Mouse (Mus musculus) liver, adult (tissue): ENCODE measurements around the gene Ubald1.

Source experiments
- GATA4 ChIP-seq: IDR thresholded peaks from 2 replicates; pipeline ENCODE4 v1.6.1; 2014; ENCODE audit warnings: mild to moderate bottlenecking, low read length; ENCODE audit not compliant: insufficient replicate concordance

Gene Ubald1

DNA sequence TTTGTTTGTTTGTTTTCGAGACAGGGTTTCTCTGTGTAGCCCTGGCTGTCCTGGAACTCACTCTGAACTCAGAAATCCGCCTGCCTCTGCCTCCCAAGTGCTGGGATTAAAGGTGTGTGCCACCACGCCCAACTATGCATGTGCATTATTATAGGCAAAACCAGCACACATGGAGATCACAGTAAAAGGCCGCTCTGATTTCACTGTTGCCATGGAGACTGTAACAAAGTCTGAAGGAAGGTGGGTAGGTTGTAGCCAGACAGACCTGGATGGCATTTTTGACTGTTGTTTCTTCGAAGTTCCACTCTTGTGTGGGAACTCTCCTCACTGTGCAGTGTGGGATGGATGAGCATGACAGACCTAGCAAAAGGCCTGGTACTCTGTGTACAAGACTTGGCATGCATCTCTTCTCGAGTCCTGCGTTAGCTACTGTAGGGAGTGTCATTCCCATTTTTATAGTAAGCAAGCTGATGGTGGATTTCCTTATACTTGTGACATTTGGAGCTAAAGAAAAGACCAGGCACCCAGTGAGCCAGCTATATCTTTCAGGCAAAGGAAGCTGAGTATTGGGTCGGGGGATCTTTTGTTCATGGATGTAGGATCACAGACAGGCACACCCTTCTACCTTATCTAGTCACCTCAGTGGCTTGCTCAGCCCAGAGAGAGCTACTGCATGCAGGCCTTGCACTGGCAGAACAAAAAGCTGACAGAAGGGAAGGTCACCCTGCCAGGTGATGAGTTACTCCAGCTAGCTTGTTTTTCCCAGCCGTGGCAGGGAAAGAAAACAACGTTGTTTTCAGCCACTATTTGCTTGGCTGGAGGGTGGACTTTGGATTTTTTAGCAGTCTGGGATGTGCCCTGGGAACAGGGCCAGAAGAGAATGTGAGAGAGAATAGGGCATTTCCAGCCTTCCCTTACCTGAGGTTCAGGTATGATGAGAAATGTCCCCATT, 1.6 kb upstream of the Ubald1 start:
- no peak for TF ChIP-seq GATA4

DNA sequence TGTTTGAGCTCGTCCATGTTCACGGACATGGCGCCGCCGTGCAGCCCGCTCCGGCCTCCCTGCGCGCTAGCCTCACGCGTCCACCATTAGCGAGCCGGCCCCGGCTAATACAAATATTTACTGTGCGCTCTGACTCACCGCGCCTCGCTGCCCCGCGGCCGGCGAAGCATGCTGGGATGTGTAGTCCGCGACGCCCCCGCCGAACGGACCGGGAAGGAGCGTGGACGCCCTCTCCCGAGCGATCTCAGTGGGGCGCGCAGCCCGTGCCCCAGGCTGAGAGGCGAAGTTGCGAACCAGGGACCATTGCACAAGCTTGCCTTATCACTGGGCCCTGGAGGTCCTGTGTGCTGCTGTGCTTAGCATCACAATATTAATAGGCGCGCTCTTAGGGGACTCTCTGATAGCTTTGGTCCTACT, 399 bp downstream of the Ubald1 start:
- TF ChIP-seq GATA4: 0 out of 2 replicates have a peak, but pooled peaks have one; percentile 2

DNA sequence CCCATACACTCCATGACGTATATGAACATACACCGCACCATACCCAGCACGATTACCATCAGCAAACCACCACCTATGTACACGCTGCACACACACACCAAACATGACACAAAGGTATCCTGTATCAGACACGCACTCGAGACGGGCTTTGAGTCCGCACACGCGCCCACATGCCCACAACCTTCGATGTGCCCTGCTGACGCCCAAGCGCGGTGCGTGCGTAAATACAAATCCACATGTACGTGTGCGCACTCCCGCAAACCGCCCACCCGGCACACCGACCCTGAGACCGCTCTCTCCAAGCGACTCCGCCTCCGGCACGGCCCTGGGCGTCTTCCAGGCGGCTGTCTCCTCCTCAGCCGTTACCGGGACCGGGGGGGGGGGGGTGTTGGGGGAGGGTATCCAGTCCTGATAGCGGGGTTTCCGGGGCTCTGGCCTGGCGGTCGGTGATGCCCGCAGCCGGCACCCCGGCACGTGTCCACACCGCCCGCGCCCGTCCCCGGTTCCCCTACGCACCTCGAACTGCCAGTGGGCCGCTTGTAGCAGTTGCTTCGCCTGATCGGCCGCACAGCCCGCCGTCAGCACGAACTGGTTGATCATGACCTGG, 911 bp downstream of the Ubald1 start:
- no peak; the same call in 1 of the 2 replicates for TF ChIP-seq GATA4

DNA sequence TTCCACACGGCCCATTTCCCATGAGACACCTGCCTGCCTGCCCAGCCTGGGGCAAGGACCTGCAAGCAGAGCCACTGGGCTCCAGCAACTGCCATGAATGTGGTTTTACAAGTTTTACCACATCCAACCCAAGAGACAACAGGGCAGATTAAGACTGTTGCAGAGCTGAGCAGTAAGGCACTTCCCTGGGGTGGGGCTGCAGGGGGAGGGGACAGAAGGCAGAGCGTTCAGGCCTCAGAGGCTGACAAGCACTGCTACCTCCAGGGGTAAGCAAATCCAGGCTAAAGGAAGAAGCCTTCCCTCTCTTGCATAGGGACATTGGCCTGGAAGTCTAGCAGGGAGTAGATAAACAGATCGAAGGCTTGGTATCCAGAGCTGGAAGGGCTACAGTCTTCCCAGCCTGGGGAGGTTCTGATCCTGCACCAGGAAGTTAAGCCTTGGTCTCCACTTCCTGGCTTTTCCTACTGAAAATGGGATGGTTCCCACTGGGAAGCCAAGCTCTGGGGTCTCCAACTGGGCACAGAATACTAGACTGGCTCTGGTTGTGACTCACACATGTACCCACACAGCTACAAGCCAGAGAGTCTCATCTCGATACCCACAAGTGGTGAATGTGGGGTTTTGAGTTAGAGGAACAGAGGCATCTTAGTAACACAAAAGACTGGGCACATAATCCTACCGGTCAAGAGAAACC, 1.8 kb downstream of the Ubald1 start:
- TF ChIP-seq GATA4: no peak

DNA sequence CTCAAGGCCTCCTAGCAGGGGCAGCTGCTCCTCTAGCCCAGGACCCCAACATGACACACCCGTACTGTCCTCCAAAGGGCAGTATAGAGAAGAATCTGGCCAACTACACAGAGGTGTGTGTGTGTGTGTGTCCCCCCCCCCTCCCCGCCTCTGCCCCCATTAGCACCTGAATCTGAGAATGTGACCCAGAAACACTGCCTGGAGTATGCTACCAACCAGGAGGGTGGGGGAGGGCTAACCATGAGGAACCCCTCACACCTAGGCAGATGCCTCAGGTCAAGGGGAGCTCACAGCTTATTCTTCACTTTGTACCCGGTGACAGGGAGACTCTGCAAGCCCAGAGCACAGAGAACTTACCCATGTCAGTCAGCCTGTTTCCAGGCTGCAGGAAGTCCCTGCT, 2.4 kb downstream of the Ubald1 start:
- TF ChIP-seq GATA4: no peak

DNA sequence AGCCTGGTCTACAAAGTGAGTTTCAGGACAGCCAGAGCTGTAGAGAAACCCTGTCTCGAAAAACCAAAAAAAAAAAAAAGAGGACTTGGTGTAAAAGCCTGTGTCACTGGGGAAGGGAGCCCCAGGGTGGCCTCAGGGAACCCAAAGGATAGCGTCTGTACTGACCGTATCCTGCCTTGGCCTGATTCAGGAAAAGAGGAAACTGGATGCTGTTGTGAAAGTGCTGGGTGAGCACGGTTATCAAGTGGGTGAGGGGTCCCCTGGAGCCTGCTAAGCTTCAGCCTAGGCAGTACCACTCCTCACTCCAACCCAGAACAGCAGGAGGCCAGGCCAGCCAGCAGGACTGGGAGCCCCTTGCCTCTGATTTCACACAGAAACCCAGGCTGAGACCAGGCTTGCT, 2.9 kb downstream of the Ubald1 start:
- TF ChIP-seq GATA4: no peak

DNA sequence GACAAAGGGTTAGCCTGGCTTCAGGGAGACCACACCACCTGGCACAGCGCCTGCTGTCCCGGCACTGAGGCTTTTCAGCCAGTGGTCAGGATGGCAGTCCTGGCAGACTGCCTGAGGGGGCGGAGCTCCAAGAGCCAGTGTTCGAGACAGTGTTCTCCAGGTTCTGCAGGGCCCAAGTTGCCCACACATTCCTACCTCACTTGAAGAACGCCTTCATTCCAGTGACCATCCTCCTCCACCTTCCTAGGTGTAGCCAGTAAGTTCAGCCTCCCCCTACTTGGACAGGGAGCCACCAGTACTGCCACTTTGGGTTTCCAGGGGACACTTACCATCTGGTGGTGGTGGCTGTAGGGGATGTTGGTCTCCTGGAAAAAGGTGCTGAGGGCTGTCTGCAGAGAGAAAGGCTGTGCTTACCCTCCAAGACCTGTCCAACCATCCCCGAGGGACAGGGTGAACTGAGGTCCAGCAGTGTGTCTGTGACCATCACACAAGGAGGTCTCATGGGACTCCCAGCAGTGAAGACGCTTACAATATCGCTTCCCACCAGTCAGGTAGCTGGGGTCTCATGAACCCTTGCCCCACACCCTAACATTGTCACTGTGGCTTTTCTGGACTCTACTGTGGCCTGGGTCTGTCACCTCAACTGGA, 4.0 kb downstream of the Ubald1 start:
- TF ChIP-seq GATA4: no peak

DNA sequence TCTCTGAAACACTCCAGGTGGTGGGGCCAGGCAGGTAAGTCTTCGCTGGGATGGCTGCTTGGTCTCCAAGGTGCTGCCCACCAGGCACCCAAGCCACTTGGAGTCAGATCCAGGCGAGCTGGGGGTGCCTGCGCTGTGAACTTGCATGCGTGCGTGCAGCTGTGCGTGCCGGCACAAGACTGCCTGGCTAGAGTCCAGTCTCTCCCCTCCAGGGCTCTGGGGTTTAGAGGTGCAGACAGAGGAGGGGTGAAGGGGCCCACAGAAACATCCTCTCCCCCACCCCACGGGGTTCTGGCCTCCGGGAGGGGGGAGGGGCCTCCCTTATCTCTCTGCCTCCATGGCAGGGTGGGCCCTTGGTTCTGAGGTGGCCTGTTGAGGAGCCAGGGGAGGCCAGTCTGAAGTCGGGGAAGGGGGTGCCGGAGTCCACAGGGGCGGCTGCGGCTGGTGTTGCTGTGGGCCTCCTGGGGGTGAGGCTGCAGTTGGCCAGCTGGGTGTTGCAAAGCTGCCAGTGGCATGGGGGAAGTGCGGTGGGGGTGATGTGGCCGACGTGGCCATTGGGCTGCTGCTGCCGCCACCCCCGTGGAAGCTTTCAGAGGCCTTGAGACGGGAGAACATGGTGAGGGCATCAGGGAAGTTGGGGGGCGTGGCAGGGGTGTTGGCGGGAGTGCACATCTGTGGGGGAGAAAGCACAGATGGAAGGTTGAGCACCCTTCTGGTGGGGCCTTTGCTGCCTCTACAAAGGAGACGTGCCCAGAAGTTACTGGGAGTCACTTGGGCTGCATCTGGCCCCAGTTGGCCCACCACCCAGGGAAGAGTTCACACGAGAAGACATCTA, 4.7 kb downstream of the Ubald1 start:
- TF ChIP-seq GATA4: no peak

DNA sequence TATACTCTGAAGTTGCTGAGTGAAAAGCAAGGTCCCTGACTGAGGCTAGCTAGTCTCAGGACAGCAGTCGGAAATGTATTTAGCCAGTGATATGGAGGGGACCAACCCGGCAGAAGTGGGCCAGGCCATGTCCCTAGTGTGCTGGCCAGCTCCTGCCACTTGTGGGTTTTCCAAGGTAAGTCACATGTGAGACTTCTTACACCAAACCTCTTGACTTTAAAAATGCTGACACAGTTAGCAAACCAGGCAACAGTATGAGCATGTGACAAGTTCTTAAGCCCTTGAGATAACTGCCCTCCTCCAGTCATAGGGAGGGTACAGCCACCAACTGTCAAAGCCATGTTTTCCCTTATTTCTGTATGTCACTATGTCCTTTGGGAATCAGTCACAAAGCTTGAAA, 8.2 kb downstream of the Ubald1 start:
- no peak for TF ChIP-seq GATA4

DNA sequence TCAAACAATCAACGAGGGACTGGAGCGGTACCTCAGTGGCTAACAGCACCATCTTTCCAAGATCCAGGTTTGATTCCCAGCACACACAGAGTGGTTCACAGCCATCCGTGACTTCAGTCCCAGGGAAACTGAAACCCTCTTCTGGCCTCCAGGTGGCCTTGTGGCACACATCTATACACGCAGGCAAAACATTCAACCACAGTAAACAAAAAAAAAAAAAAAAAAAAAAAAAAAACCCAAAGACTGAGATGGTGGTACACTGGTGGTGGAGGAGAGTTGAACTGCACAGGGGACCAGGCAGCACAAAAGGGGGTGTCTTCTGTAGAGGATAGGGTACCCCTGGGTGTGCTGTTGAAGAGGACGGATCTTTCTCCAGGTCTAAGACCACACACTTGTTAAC, 9.6 kb downstream of the Ubald1 start:
- no peak for TF ChIP-seq GATA4

DNA sequence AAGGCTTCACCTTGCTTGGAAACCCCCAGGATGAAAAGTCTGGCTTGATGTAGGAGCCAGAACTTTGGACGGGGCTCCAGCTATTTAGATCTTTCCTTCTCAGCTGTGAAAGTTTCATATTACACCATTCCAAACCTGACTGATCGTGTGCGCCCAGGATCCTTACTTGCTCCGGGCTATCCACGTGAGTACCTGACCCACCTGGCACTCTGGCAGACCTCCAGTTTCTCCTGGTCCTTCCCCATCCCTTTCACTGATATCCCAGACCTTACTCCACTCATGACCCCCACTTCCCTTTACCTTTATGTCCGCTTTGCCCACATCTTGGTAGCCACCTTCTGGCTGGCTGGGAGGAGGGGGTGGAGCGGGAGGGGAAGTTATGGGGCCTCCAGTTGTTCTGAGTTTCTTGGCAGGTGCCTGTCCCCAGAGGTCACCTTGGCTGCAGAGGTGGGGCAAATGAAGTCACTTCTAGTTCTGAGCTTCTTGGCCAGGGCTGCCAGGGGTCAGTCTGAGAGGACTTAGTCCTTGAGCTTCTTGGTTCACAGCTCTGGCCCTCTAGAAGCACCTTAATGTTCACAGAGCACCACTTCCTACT, 13.9 kb downstream of the Ubald1 start:
- TF ChIP-seq GATA4: no peak

DNA sequence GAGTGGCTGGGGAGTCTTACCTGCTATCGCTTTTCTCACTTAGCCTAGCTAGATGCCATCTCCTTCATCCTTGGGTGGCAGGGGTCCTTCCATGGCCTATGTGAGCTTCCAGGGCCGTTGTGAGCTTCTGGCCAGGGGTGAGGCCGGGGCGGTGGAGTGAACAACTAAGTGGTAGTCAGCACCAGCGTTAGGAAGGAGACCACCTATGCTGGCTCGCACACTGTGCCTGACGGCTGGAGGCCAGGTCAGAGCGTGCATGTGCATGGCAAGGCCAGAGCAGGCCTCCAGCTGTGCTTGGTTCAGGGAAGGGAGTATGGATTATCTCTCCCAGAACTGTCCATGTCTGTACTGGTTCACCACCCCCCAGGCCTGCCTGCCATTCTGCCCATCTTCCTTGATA, 16.4 kb downstream of the Ubald1 start:
- no peak for TF ChIP-seq GATA4

DNA sequence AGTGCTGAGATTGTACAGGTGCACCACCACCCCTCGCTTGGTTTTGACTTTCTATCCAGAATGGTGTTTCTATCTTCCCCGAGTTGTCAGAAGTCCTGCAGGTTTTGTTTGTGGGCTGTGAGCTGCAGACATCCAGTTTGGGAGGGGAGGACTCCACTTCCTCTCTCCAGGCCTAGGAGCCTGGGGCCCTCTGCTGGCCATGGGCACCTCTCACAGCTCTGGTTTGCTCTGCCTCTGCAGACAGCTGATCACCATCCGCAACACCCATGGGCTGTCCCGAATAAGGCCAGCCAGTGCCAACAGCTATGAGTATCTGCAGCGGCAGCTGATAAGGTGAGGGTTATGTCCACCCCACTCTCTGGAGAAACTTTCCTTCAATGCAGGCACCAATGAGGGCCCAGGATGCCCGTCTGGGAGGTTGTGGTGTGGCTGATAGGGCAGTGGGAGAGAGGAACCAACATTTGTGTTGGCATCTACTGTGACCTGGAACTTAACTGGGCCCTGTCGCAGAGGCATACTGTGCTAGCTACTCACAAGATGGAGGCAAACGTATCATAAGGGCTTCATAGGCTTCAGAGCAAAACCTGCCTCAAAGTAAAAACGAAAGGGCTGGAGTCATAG, 17.1 kb downstream of the Ubald1 start:
- peak; percentile 55; the same call in 1 of the 2 replicates for TF ChIP-seq GATA4

DNA sequence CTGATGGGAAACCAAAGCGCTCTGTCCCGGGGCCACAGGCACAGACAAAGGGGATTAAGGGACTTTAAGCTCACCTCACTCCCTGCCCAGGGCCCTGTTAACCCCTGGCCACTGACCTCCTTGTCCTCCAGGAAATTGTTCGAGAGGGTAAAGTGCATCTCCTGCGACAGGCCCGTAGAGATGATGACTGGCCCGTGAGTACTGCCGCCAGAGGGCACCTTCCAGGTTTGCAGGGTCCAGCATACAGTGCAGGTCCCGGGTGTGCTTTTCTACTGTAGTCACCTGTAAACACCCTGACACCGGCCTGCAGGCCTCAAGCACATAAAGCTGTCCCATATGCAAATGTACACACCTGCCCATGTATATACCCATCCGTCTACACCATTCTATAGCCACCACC, 18.7 kb downstream of the Ubald1 start:
- no peak for TF ChIP-seq GATA4

DNA sequence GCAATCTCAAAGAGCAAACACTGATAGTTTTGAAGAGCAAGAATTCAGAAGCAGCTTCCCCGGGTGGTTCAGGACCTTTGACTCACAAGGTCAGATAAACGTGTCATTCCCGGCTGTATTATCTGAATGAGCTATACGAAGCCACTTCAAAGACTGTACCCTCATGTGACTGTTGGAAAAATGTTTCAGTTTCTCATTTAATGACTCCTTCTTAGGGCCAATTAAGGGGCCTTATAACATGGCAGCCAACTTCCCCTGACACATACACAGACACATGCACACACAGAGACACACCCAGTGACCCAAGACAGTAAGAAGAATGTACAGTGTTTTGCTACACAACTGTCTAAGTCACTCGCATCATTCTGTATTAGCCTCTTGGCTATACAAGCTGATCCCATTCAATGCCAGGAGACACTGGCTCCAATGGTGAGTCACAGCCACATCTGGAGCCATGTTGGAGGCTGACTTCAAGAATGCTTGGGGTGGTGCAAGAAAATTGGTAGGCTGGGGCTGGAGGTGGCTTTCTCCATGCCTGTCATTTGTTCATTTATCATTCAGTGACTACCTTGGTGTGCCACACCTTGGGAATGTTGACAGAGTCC, 25.0 kb downstream of the Ubald1 start:
- TF ChIP-seq GATA4: no peak
